Mouse (Mus musculus): ENCODE results near the gene Efcab8. TPM values are rescaled to one million over a fixed set of nuclear protein-coding genes. Genes with fewer than 3 reads are reported as not detected.
"Not testable (repeated sequence)": the region's sequence is repeated elsewhere in the genome, so short reads cannot be mapped to it uniquely, and the experiment has no call there.

The Efcab8 gene
- polyA plus RNA-seq, 1 experiment from 2014 or later: 0.18 TPM

DNA sequence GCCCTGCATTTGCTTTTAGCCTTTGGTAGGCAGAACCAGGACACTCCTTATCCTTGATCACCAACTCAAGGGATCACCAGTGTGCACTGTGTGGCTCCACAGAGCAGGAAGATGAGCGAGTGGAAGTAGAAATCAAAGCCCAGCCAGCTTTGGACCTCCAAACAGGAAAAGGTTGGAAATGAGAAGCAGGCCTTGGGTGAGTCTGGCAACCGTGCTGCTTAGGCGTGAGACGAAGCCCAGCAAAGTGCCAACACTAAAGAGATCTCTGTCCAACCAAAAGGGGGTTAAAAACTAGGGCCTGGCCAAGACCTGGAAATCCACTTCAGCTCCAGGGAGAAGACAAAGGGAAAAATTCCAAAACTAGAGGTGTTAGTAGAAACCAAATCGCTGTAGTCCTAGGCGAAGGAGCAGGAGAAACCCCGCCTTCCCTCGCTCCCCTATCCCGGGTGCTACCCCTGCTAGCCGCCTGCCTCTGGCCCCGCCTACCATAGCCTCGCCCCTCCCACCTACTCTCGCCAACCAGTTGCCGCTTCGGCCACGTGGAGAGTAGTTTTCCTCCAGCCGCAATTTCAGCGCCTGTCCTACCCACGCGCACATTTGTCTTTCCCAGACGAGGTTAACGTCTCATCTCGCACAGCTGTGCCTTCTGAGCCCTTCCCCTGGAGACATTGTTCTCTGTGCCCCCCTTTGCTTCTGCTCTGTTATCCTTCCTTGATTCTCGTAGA, 931 bp upstream of the Efcab8 start:
- H3K9ac ChIP-seq: 0 out of 2 replicates have a peak overlapping the region, but pooled peaks have one; percentile 16

DNA sequence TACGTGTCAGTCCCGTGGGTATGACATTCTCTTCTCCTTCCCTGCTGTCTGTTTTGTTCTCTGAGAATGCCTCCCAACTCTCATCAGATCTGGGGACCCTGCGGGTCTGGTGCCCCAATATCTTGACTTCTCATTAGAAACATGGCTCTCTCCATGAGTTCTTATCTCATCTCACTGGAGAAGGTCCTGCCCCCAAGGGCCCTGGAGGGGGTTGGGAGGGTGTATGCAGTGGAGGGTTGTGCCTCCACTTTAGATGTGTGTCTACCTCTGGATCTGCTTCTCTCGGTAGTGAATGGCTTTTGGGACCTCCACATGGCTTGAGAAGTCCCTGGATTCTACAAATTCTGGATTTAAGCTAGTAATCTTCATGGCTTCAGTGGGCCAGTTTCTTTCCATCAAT, 1.4 kb downstream of the Efcab8 start:
- Histone ChIP-seq H3K9ac (no peak overlapping the region), H3K27me3 (replicated peaks) (no peaks in the 10 kb centered on the region), H3K9me3 (no peaks in the 10 kb centered on the region), H3K27ac (no peak overlapping the region), H3K36me3 (no peaks in the 10 kb centered on the region), H3K4me2 (no peak overlapping the region), H3K4me1 (0 out of 2 replicates have a peak, but pooled peaks cover 7% of the 10 kb centered on the region), H3K4me3 (replicated peaks) (no peak overlapping the region)
- WGBS: 85% methylated on average over 4 of the region's 4 CpGs
- ATAC-seq (ENCODE audit: insufficient read depth, low FRiP score, low read depth): no peak

More for the DNA sequence above, 931 bp upstream of the Efcab8 start:
- 11% methylated on average over 24 of the region's 24 CpGs for WGBS
- H3K27ac ChIP-seq: no peak overlapping the region; the same call in 1 of the 2 replicates
- peak; percentile 86; the same call in 1 of the 2 replicates for ATAC-seq (ENCODE audit: insufficient read depth, low FRiP score, low read depth)
- H3K4me3 ChIP-seq (replicated peaks): peak overlapping the region; percentile 40
- peak overlapping the region; percentile 86 for H3K4me2 ChIP-seq
- H3K4me1 ChIP-seq: 0 out of 2 replicates have a peak, but pooled peaks cover 7% of the 10 kb centered on the region
- 0 out of 2 replicates have a peak, but pooled peaks cover 1% of the 10 kb centered on the region for H3K36me3 ChIP-seq
- no peaks in the 10 kb centered on the region for H3K9me3 ChIP-seq
- no peaks in the 10 kb centered on the region for H3K27me3 ChIP-seq (replicated peaks)

DNA sequence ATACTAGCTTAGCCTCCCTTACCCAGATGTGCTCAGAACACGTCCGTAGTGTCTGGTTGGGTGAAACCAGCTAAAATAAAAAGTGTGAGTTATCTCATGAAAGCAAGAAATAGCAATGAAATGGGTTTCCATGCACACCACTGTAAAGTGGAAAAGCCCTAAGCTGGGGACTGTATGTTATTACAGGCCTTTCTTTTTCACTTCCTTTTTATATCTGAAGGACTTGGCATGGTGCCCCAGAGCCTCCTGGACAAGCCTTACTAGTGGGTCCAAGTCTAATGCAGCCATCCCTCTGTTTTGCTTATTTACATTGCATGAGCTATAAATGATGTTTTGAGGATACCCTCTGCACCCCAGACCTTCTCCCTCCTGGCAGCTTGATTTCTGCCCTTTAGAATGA, 4.9 kb downstream of the Efcab8 start:
- no peak for ATAC-seq (ENCODE audit: insufficient read depth, low FRiP score, low read depth)
- Histone ChIP-seq H3K4me3 (replicated peaks) (no peak overlapping the region), H3K9me3 (no peaks in the 10 kb centered on the region), H3K9ac (no peak overlapping the region), H3K4me2 (no peak overlapping the region), H3K27ac (no peak overlapping the region), H3K36me3 (no peaks in the 10 kb centered on the region), H3K4me1 (no peaks in the 10 kb centered on the region), H3K27me3 (replicated peaks) (no peaks in the 10 kb centered on the region)
- 92% methylated on average over 2 of the region's 2 CpGs for WGBS

DNA sequence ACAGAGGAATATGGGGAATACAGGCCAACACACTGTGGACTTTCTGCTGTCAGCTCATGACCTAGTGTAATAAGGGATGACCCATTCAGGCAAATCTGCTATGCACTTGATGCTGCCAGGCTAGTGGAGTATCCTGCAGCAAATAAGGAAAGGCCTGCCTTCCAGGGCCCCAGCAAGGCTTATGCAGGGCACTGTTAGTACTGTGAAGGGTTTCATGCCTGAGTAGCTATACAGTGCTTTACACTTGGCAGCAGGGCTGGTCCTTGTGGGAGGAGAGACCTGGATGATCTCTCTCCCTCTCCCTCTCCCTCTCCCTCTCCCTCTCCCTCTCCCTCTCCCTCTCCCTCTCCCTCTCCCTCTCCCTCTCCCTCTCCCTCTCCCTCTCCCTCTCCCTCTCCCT, 13.6 kb downstream of the Efcab8 start:
- Histone ChIP-seq H3K27ac (no peak overlapping the region), H3K4me1 (no peaks in the 10 kb centered on the region), H3K4me2 (no peak overlapping the region), H3K9me3 (no peaks in the 10 kb centered on the region), H3K27me3 (replicated peaks) (no peaks in the 10 kb centered on the region), H3K4me3 (replicated peaks) (no peak overlapping the region), H3K36me3 (no peaks in the 10 kb centered on the region), H3K9ac (no peak overlapping the region)
- no peak for ATAC-seq (ENCODE audit: insufficient read depth, low FRiP score, low read depth)

DNA sequence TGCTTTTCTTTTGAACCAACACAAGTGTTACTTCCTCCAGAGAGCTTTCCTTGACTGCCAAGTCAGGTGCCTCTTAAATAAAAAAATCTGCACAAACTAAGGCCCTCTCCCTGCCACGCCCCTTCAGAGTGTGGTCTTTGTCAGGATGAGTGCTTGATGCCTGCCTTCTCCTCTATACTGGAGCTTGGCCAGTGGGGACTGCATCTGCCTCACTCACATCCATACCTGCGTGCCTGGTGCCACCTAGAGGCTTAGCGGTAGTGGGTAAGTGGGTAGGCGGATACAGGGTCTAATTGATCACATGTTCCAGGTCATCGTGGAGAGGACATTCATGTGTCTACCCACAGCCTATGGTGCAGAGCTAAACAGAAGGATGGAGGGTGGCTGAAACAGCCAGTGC, 15.4 kb downstream of the Efcab8 start:
- H3K4me1 ChIP-seq: no peaks in the 10 kb centered on the region
- no peaks in the 10 kb centered on the region for H3K9me3 ChIP-seq
- 64% methylated on average over 5 of the region's 5 CpGs for WGBS
- no peak overlapping the region for H3K4me2 ChIP-seq
- ATAC-seq (ENCODE audit: insufficient read depth, low FRiP score, low read depth): no peak
- no peak overlapping the region for H3K27ac ChIP-seq
- H3K4me3 ChIP-seq (replicated peaks): no peak overlapping the region
- H3K27me3 ChIP-seq (replicated peaks): no peaks in the 10 kb centered on the region
- no peak overlapping the region for H3K9ac ChIP-seq
- H3K36me3 ChIP-seq: no peaks in the 10 kb centered on the region

DNA sequence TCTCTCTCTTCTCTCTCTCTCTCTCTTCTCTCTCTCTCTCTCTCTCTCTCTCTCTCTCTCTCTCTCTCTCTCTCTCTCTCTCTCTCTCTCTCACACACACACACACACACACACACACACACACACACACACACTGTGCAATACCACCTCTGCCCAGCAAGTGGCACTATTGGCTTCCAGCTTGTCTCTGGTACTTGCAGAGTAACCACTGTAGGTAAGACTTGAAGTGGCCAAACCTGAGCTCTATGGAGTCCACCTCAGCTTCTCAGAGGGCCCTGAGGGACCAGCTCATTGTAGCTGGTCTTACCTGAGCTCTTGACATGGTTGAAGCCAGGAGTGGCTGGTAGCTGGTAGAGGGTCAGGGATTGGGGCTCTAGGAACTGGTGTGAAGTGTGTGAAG, 27.7 kb downstream of the Efcab8 start:
- not testable (repeated sequence) for H3K4me2 ChIP-seq; H3K4me1 ChIP-seq; H3K36me3 ChIP-seq; H3K9ac ChIP-seq; H3K27ac ChIP-seq; H3K27me3 ChIP-seq (replicated peaks); H3K4me3 ChIP-seq (replicated peaks); ATAC-seq (ENCODE audit: insufficient read depth, low FRiP score, low read depth); H3K9me3 ChIP-seq

DNA sequence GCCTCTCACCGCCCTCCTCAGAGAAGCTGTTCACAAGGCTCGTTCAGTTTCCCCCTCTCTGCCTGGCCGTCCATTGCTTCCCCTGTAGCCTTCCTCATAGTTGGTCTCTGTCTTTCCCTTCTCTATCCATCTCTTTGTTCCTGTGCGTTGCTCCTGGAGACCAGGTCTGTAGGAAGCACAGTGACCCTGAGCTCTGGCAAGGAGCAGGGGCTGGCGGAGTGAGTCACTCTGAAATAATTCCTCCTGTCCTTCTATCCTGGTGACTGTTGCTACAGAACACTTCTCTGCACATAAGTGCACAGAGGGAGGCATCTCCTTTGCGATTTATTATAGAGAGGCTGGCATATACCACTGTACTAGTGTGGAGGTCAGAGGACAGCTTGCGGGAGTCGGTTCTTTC, 28.4 kb downstream of the Efcab8 start:
- no peaks in the 10 kb centered on the region for H3K9me3 ChIP-seq
- H3K4me3 ChIP-seq (replicated peaks): no peak overlapping the region
- ATAC-seq (ENCODE audit: insufficient read depth, low FRiP score, low read depth): no peak; the same call in 1 of the 2 replicates
- H3K27ac ChIP-seq: no peak overlapping the region
- no peak overlapping the region for H3K9ac ChIP-seq
- no peaks in the 10 kb centered on the region for H3K4me1 ChIP-seq
- no peak overlapping the region for H3K4me2 ChIP-seq
- H3K36me3 ChIP-seq: no peaks in the 10 kb centered on the region
- WGBS: 77% methylated on average over 8 of the region's 8 CpGs
- no peaks in the 10 kb centered on the region for H3K27me3 ChIP-seq (replicated peaks)

DNA sequence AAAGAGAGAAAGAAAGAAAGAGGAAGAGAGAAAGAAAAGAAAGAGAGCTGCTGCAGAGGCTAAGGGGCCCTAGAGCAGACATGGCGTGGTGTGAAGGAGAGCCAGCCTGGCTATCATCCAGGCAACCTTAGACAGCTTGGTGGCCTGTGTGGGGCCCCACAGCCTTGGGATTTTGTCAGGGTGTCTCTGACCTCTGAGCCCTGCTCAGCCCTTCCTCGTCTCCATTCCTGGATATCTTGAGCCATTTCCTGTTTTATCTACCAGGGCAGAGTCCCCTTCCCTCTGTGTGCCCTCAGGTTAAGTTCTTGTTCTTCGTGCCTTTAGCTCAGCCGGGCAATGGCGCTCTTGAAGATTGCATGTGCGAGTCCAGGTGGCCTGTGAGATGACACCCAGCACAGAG, 29.1 kb downstream of the Efcab8 start:
- Histone ChIP-seq H3K4me3 (replicated peaks) (no peak overlapping the region), H3K36me3 (no peaks in the 10 kb centered on the region), H3K9me3 (no peaks in the 10 kb centered on the region), H3K27me3 (replicated peaks) (no peaks in the 10 kb centered on the region), H3K4me2 (no peak overlapping the region), H3K4me1 (no peaks in the 10 kb centered on the region), H3K27ac (no peak overlapping the region), H3K9ac (no peak overlapping the region)
- no peak for ATAC-seq (ENCODE audit: insufficient read depth, low FRiP score, low read depth)
- 72% methylated on average over 6 of the region's 6 CpGs for WGBS

DNA sequence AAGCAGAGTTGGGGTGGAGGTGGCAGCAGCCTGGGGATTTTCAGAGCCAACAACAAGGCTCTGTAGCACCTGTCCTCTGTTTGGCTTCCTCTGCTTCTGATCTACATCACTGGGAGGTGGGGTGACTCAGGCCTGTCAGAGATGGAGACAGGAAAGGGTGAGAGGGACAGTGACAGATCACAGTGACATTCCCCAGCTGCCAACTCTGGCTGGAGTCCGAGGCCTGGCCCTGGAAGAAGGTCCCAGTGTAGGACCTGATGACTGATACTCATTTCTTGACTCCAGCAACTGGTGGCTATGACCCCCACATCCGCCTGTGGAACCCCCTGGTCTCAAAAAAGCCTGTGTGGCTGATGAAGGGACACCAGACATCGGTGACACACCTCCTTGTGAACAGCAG, 30.2 kb downstream of the Efcab8 start:
- no peak overlapping the region for H3K27ac ChIP-seq
- 59% methylated on average over 3 of the region's 3 CpGs for WGBS
- no peaks in the 10 kb centered on the region for H3K4me1 ChIP-seq
- H3K9ac ChIP-seq: no peak overlapping the region
- no peak overlapping the region for H3K4me3 ChIP-seq (replicated peaks)
- no peaks in the 10 kb centered on the region for H3K27me3 ChIP-seq (replicated peaks)
- H3K36me3 ChIP-seq: no peaks in the 10 kb centered on the region
- no peak overlapping the region for H3K4me2 ChIP-seq
- ATAC-seq (ENCODE audit: insufficient read depth, low FRiP score, low read depth): no peak
- no peaks in the 10 kb centered on the region for H3K9me3 ChIP-seq

DNA sequence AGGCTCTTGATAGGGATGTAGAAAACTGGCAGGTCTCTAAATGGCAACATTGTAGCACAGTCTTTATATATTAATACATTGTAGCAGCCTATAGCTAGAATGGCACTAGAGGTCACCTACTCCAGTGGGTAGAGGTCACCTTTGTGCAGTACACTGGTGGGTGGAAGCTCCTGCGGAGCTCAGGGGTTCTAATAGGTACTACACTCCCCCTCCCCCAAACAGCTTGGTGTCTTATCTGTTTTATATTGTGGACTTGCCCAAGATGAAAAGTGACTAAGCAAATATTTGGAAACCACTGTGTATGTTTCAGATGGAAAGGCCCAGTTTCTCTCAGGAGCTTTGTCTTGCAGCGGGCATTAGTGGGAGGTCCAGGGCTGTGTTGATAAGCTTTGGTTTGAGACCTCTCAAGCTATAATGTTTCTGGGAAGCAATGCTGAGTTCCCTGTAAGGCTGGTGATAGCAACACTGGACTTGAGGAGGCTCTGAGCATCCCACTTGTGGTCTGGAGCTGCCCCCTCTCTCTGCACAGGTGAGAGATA, 42.3 kb downstream of the Efcab8 start:
- no peak overlapping the region for H3K9ac ChIP-seq
- no peak overlapping the region for H3K4me3 ChIP-seq (replicated peaks)
- ATAC-seq (ENCODE audit: insufficient read depth, low FRiP score, low read depth): peak; percentile 83
- 65% methylated on average over 2 of the region's 2 CpGs for WGBS
- H3K9me3 ChIP-seq: no peaks in the 10 kb centered on the region
- H3K27me3 ChIP-seq (replicated peaks): no peaks in the 10 kb centered on the region
- H3K36me3 ChIP-seq: no peaks in the 10 kb centered on the region
- H3K4me1 ChIP-seq: no peaks in the 10 kb centered on the region
- H3K4me2 ChIP-seq: no peak overlapping the region
- no peak overlapping the region for H3K27ac ChIP-seq

DNA sequence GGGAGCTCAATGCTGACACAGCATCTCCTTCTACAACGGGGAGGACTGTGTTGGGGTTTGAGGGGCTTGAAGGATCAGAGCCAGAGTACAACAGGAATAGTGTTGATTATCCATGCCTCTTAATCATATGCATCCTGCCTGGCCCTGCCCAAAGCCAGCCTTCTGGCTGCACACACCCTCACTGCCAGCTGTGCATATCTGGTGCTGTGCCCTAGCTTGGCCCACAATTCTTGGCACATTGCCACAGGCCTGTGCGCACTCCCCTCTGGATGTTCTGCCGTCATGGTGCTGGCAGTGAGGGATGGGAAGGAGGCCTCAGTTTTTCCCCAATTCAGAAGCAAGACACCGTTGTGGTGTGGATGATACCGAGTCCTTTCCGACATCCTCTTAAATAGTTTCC, 44.9 kb downstream of the Efcab8 start:
- Histone ChIP-seq H3K9me3 (no peaks in the 10 kb centered on the region), H3K4me2 (no peak overlapping the region), H3K4me3 (replicated peaks) (no peak overlapping the region), H3K36me3 (no peaks in the 10 kb centered on the region), H3K9ac (no peak overlapping the region), H3K27ac (no peak overlapping the region), H3K4me1 (no peaks in the 10 kb centered on the region), H3K27me3 (replicated peaks) (no peaks in the 10 kb centered on the region)
- WGBS: 66% methylated on average over 6 of the region's 6 CpGs
- no peak for ATAC-seq (ENCODE audit: insufficient read depth, low FRiP score, low read depth)

DNA sequence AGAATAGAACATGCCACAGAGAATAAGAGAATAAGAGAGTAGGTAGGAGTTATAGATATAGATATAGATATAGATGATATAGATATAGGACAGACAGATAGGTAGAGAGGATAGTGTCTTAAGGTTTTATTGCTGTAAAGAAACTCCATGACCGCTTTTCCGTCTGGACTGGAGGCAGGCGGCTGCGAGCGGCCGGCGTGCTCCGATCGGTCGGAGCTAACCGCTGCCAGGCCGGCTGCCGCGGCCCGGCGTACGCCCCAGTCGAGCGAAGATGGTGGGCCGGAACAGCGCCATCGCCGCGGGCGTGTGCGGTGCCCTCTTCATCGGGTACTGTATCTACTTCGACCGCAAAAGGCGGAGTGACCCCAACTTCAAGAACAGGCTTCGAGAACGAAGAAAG, 46.2 kb downstream of the Efcab8 start:
- not testable (repeated sequence) for H3K4me2 ChIP-seq; H3K9me3 ChIP-seq; H3K36me3 ChIP-seq; H3K4me1 ChIP-seq; H3K27me3 ChIP-seq (replicated peaks); H3K27ac ChIP-seq; H3K4me3 ChIP-seq (replicated peaks); ATAC-seq (ENCODE audit: insufficient read depth, low FRiP score, low read depth); H3K9ac ChIP-seq
- WGBS: 68% methylated on average over 32 of the region's 32 CpGs
